Mouse (Mus musculus): Measurements from ENCODE around the gene Susd6.

DNA sequence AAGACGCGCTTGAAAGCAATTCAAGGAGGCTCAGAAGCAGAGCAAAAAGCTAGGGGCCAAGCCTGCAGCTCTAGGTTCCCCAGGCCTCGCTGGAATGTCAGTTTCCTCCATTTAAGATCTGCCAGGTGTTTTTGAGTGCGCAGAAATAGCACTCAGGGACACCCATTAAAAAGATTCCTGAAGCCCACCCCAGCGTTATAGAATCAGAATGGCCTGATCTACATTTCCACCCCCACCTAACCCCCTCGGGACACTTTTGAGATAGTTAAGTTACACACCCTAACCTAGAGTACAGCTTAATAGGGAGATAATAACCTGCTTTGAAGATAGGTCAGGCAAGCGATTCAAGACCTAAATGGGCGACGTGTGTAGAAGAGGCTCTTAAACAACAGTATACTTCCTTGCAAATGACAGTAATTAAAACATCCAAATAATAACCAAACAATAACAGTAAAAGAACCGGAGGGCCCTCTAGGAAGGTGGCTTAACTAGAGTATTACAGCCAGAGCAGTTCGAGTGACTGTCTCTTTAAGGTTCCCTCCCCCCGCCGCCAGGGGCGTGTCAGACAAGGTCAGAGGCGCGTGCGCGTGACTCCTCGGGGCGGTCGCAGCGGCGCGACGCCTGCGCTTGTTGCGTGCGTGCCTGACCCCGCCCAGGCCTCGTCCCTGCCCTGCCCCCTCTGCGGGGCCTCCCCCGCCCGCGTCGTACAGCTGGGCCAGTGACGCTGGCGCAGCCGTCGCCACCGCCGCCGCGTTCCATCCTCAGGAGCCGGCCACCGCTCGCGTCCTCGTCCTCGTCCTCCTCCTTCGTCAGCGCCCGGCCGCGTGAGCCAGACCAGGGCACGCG is at the start of gene Susd6:
- TF ChIP-seq POLR2A (IDR thresholded peaks at IDR 0.05; ENCODE audit: borderline replicate concordance, insufficient read depth, low read length) (peak; percentile 94), CTCF (IDR thresholded peaks at IDR 0.05; ENCODE audit: borderline replicate concordance, insufficient read depth, low read depth, low read length) (no peak)

Measured in cerebellum, adult 2 months (tissue).